ENCODE assay signal across 10 mouse cellular contexts in genomic region chr2:68806311-68806895, GRCm38 (mm10). TPM values are rescaled to one million over a fixed set of nuclear protein-coding genes. Genes with fewer than 3 reads are reported as not detected.
DNase-seq lines count a peak whose midpoint lies in the region; ATAC-seq and TF ChIP-seq lines count a peak whose summit lies in the region.
"Had no signal": no experiment of that assay in that cellular context is flagged by ENCODE, and none has a peak within 500 bp of the region (broad histone marks: within the 10 kb centered on the region; RNA-seq: fewer than 3 reads in every experiment).

No protein-coding gene starts in this region.

- peaks cover 18% of the 10 kb centered on the region for H3K4me1 ChIP-seq in hindbrain, embryonic 12.5 days
- peaks cover 21% of the 10 kb centered on the region for H3K4me1 ChIP-seq in hindbrain, embryonic 10.5 days (replicated peaks)
- H3K4me1 ChIP-seq in neural tube, embryonic 13.5 days (replicated peaks), result peaks cover 15% of the 10 kb centered on the region
- H3K4me1 ChIP-seq in hindbrain, postnatal 0 days (ENCODE audit: insufficient read depth, low read length), result no peaks in the 10 kb centered on the region

- no peaks in the 10 kb centered on the region for H3K27me3 ChIP-seq in hindbrain, embryonic 12.5 days
- no peaks in the 10 kb centered on the region for H3K27me3 ChIP-seq in hindbrain, embryonic 10.5 days (ENCODE audit: insufficient read depth, poor library complexity, severe bottlenecking)
- H3K27me3 ChIP-seq in neural tube, embryonic 13.5 days, result no peaks in the 10 kb centered on the region
- no peaks in the 10 kb centered on the region for H3K27me3 ChIP-seq in hindbrain, postnatal 0 days (ENCODE audit: insufficient read depth, low read length)
- H3K27me3 ChIP-seq: CH12.LX had no signal

- no peak overlapping the region for H3K4me2 ChIP-seq in hindbrain, embryonic 12.5 days (replicated peaks)
- peak overlapping the region; percentile 13; the same call in 1 of the 2 replicates for H3K4me2 ChIP-seq in neural tube, embryonic 13.5 days
- peak overlapping the region; percentile 27 for H3K4me2 ChIP-seq in hindbrain, postnatal 0 days (ENCODE audit: low read depth, low read length)

- DNase-seq in hindbrain, embryonic 10.5 days (ENCODE audit: low spot score), result no peak
- DNase-seq in neural tube, embryonic 10.5 days (ENCODE audit: extremely low spot score, low spot score), result no peak
- no peak for DNase-seq in hindbrain, postnatal 0 days (ENCODE audit: low spot score)
- no peak for DNase-seq in left cerebral cortex, postnatal 4 days
- DNase-seq: kidney, adult 9 months; thymus, adult 18-20 months had no signal

- intact Hi-C loops in left cerebral cortex, postnatal 4 days (cut with DNase I), result no loop called here

- TF ChIP-seq CTCF in hindbrain, postnatal 0 days (IDR thresholded peaks at IDR 0.05; ENCODE audit: low read depth), result no peak

- H3K27ac ChIP-seq in hindbrain, embryonic 12.5 days, result peak overlapping the region; percentile 57; the same call in 1 of the 2 replicates
- no peak overlapping the region for H3K27ac ChIP-seq in hindbrain, embryonic 10.5 days
- 0 out of 2 replicates have a peak overlapping the region, but pooled peaks have one; percentile 33 for H3K27ac ChIP-seq in neural tube, embryonic 13.5 days (replicated peaks)
- no peak overlapping the region for H3K27ac ChIP-seq in hindbrain, postnatal 0 days

- H3K4me3 ChIP-seq in hindbrain, embryonic 12.5 days, result no peak overlapping the region
- no peak overlapping the region for H3K4me3 ChIP-seq in hindbrain, embryonic 10.5 days
- no peak overlapping the region for H3K4me3 ChIP-seq in neural tube, embryonic 13.5 days
- no peak overlapping the region for H3K4me3 ChIP-seq in hindbrain, postnatal 0 days (ENCODE audit: low read length)

- no peak overlapping the region for H3K9ac ChIP-seq in hindbrain, embryonic 12.5 days
- no peak overlapping the region for H3K9ac ChIP-seq in neural tube, embryonic 13.5 days
- H3K9ac ChIP-seq in hindbrain, postnatal 0 days (replicated peaks; ENCODE audit: low read length), result no peak overlapping the region

- no peaks in the 10 kb centered on the region for H3K36me3 ChIP-seq in hindbrain, embryonic 12.5 days
- H3K36me3 ChIP-seq in hindbrain, embryonic 10.5 days, result no peaks in the 10 kb centered on the region
- no peaks in the 10 kb centered on the region for H3K36me3 ChIP-seq in neural tube, embryonic 13.5 days
- H3K36me3 ChIP-seq in hindbrain, postnatal 0 days (ENCODE audit: insufficient read depth, low read length), result no peaks in the 10 kb centered on the region

- 42% methylated on average over 10 of the region's 10 CpGs for WGBS in hindbrain, embryonic 12.5 days
- 65% methylated on average over 10 of the region's 10 CpGs for WGBS in hindbrain, embryonic 10.5 days
- 36% methylated on average over 10 of the region's 10 CpGs for WGBS in neural tube, embryonic 13.5 days
- WGBS in hindbrain, postnatal 0 days, result 22% methylated on average over 10 of the region's 10 CpGs

- H3K9me3 ChIP-seq in hindbrain, embryonic 12.5 days (replicated peaks), result no peaks in the 10 kb centered on the region
- H3K9me3 ChIP-seq in hindbrain, embryonic 10.5 days, result no peaks in the 10 kb centered on the region
- no peaks in the 10 kb centered on the region for H3K9me3 ChIP-seq in neural tube, embryonic 13.5 days
- H3K9me3 ChIP-seq in hindbrain, postnatal 0 days (ENCODE audit: low read length), result no peaks in the 10 kb centered on the region

- ATAC-seq in hindbrain, embryonic 12.5 days (ENCODE audit: low FRiP score), result peak; percentile 58; the same call in 1 of the 2 replicates
- ATAC-seq in neural tube, embryonic 13.5 days (ENCODE audit: low read depth), result no peak
- ATAC-seq in hindbrain, postnatal 0 days, result no peak
- no peak for ATAC-seq in granulocyte monocyte progenitor cell, adult 5-6 weeks (replicated peaks; ENCODE audit: poor library complexity, severe bottlenecking)

RNA-seq across cellular contexts. Expression of gene Cers6, which starts 54.8 kb away (rescaled TPM):
- 61.2 and 80.7 TPM in 2 replicates for polyA plus RNA-seq in hindbrain, embryonic 12.5 days (2016; fragmentation: Nextera tagmentation; extraction: Ambion mirVana)
- polyA plus RNA-seq in hindbrain, embryonic 10.5 days (2016; fragmentation: Nextera tagmentation; extraction: Ambion mirVana), result 30.9 and 36.8 TPM in 2 replicates
- polyA plus RNA-seq in neural tube, embryonic 13.5 days (2015; fragmentation: Nextera tagmentation; extraction: Ambion mirVana), result 60.2 and 60.3 TPM in 2 replicates
- total RNA-seq in hindbrain, postnatal 0 days (2014; rRNA removed), result 58.7 and 60.5 TPM in 2 replicates
- polyA plus RNA-seq in hindbrain, postnatal 0 days (2015; fragmentation: Nextera tagmentation; extraction: Ambion mirVana), result 22.8 and 25.8 TPM in 2 replicates
- total RNA-seq in left cerebral cortex, postnatal 4 days (2021), result 10 to 100 TPM; 78.1 to 87.2 TPM
- total RNA-seq in granulocyte monocyte progenitor cell, adult 5-6 weeks (2014; fragmentation: Nextera tagmentation), result 88.6 and 93.7 TPM in 2 replicates
- total RNA-seq in granulocyte monocyte progenitor cell, adult 5-6 weeks (2017), result 39.2 and 39.3 TPM in 2 replicates
- total RNA-seq: CH12.LX had no signal

Comparison
In these comparisons a context has a peak if more than half of its experiments do, and no peak if none do; other contexts are left out.
1. H3K27ac ChIP-seq: peak in hindbrain, embryonic 12.5 days (single experiment) and neural tube, embryonic 13.5 days (single experiment); none in hindbrain, embryonic 10.5 days (single experiment) and hindbrain, postnatal 0 days (single experiment).